Mouse (Mus musculus) heart, embryonic 16.5 days (tissue): ENCODE measurements around the gene Hoxb2. TPM values are rescaled to one million over a fixed set of nuclear protein-coding genes. Genes with fewer than 3 reads are reported as not detected.
A peak's percentile ranks its signal among the peaks of the same experiment; 100 is the strongest.

Experiments
- ATAC-seq: fragments of 200-750 bp; cut with Nextera tagmentation; replicated peaks from 2 replicates; pipeline ENCODE4 v1.8.0; 2017; ENCODE audit warnings: moderate number of reproducible peaks; ENCODE audit not compliant: insufficient read depth, low FRiP score; ENCODE audit errors: extremely low read depth
- H3K27ac ChIP-seq: fragments of 300-500 bp; sonication (generic); 2 replicates; pipeline ENCODE4 v1.5.1; 2014; ENCODE audit warnings: mild to moderate bottlenecking, low read length, control low read depth, moderate library complexity
- H3K27me3 ChIP-seq: fragments of 300-500 bp; sonication (generic); 2 replicates; pipeline ENCODE4 v1.6.1; 2014; ENCODE audit warnings: low read length, mixed read lengths; ENCODE audit not compliant: control insufficient read depth, insufficient read depth
- H3K36me3 ChIP-seq: fragments of 300-500 bp; sonication (generic); 2 replicates; pipeline ENCODE4 v1.6.1; 2014; ENCODE audit not compliant: control insufficient read depth, insufficient read depth
- H3K4me1 ChIP-seq: fragments of 300-500 bp; sonication (generic); 2 replicates; pipeline ENCODE4 v1.6.1; 2014; ENCODE audit warnings: low read length, mixed read lengths; ENCODE audit not compliant: control insufficient read depth, insufficient read depth
- H3K4me2 ChIP-seq: fragments of 300-500 bp; sonication (generic); 2 replicates; pipeline ENCODE4 v1.6.1; 2014; ENCODE audit warnings: low read depth, mild to moderate bottlenecking, control low read depth, low read length
- H3K4me3 ChIP-seq: fragments of 300-500 bp; sonication (generic); 2 replicates; pipeline ENCODE4 v1.5.1; 2014; ENCODE audit warnings: mild to moderate bottlenecking, control low read depth, low read length
- H3K9ac ChIP-seq: fragments of 300-500 bp; sonication (generic); 2 replicates; pipeline ENCODE4 v1.6.1; 2014; ENCODE audit warnings: low read length, control low read depth
- H3K9me3 ChIP-seq: fragments of 300-500 bp; sonication (generic); replicated peaks from 2 replicates; pipeline ENCODE4 v1.6.1; 2016; ENCODE audit warnings: low read length; ENCODE audit not compliant: control insufficient read depth
- WGBS: fragments of 180-500 bp; shearing (Covaris S2); extraction: QIAGEN DNeasy Blood & Tissue Kit; methylation state at CpG from one replicate; pipeline ENCODE4 v1.1.7; 2014; 5-methylcytosine and 5-hydroxymethylcytosine counted together
- polyA plus RNA-seq: library from polyadenylated mRNA; unstranded; fragments of >200 nt; fragmentation: Nextera tagmentation; extraction: Ambion mirVana; gene quantifications from 2 replicates; pipeline ENCODE4 v1.2.1, GENCODE M21; 2015

Gene Hoxb2
- polyA plus RNA-seq, 1 experiment from 2014 or later: 2.5 TPM

DNA sequence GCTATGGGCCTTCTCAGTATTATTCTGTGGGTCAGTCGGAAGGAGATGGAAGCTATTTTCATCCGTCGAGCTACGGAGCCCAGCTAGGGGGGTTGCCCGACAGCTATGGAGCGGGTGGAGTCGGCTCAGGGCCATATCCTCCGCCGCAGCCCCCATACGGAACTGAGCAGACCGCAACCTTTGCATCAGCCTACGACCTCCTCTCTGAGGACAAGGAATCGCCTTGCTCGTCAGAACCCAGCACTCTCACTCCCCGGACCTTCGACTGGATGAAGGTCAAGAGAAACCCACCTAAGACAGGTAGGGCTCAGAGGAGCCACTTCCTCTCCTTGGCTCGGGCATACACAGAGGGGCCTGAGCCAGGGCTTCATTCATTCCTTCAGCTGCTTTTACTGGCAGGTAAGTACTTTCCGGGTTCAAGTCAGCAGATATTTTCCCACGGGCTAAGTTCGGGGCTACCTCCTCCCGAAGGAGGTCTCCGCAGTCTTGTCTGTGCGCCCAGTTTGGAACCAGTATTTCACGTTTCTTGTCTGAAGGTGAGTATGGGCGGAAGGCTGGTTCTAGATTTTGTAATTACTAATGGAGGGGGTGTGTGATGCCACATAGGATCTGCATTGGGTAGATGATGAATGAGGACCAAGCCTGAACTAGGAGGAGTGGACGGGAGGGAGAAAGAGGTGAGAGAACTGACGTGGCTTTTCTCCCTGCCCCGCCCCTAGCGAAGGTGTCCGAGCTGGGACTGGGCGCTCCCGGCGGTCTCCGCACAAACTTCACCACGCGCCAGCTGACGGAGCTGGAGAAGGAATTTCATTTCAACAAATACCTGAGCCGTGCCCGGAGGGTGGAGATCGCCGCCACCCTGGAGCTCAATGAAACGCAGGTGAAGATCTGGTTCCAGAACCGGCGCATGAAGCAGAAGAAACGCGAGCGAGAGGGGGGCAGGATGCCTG lies 16.0 kb downstream of the Hoxb2 start:
- ATAC-seq: no peak
- Histone ChIP-seq H3K4me2 (peak overlapping the region; percentile 15), H3K27ac (no peak overlapping the region), H3K9me3 (no peaks in the 10 kb centered on the region), H3K27me3 (peaks cover 89% of the 10 kb centered on the region), H3K36me3 (no peaks in the 10 kb centered on the region), H3K4me3 (peak overlapping the region; percentile 29), H3K4me1 (no peaks in the 10 kb centered on the region), H3K9ac (no peak overlapping the region)
- 3% methylated on average over 47 of the region's 47 CpGs for WGBS

DNA sequence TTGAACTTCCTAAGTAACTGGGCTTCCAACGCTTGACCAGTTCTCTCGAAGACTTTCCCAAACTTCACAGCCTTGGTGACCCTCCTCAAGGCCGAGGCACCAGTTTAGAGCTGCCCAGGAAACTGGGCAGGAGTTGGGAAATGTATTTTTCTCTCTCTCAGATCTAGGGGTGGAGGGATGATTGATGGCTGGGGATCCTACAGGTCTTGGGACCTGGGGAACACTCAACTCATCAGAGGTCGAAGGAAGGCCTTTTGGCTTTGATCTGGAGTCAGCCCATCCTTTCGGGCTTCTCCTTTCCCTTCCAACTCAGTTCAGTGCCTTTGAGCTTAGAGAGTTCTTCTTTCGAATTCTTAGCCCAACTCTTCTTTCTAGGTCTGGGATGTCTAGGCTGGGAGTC lies 16.8 kb downstream of the Hoxb2 start:
- H3K4me2 ChIP-seq: no peak overlapping the region

DNA sequence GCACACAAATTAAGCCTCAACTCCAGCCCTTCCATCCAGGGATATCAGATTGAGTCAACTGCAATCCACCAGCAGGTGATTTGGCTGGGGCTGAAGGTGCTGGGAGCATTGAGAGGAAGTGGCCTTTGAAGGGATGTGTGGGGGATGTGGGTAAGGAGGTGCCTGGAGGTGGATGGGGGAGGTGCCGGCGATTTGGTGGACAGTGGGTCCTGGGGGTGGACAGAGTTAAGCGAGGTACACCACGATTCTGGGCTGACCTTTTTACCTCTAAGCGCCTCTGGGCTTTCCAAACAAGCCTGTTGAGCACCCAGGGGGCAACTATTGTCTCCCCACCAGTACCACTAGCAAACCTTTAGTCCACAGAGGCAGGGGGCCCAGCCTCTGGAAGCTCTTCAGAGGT lies 18.4 kb downstream of the Hoxb2 start:
- Histone ChIP-seq H3K27me3 (peaks cover 94% of the 10 kb centered on the region), H3K4me1 (no peaks in the 10 kb centered on the region), H3K36me3 (no peaks in the 10 kb centered on the region), H3K4me2 (no peak overlapping the region), H3K9me3 (no peaks in the 10 kb centered on the region), H3K9ac (no peak overlapping the region), H3K27ac (no peak overlapping the region), H3K4me3 (no peak overlapping the region)
- 15% methylated on average over 5 of the region's 5 CpGs for WGBS
- ATAC-seq: no peak

More for the DNA sequence above, 16.8 kb downstream of the Hoxb2 start:
- WGBS: 39% methylated on average over 6 of the region's 6 CpGs
- Histone ChIP-seq H3K9ac (no peak overlapping the region), H3K27me3 (peaks cover 88% of the 10 kb centered on the region), H3K27ac (no peak overlapping the region), H3K4me1 (no peaks in the 10 kb centered on the region), H3K9me3 (no peaks in the 10 kb centered on the region), H3K4me3 (no peak overlapping the region), H3K36me3 (no peaks in the 10 kb centered on the region)
- no peak for ATAC-seq

DNA sequence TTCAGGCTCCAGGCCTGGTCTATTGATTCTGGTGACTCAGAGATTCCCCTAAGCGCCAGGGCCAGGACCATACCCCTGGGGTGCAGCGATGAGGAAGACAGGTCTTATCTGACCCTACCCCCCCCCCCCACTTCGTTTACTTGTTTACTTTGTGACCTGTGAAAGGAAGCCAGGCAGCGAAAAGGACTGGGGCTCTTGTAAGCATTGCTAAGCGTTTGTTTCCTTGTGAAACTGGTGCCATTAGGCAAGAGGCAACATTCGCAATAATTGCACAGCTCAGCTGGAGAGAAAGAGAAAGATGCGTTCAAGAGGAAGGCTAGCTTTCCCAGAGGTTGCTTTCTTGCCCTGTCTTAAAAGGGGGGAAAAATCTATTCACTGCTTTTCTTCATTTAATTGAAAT lies 18.8 kb downstream of the Hoxb2 start:
- no peak overlapping the region for H3K9ac ChIP-seq
- no peaks in the 10 kb centered on the region for H3K36me3 ChIP-seq
- peaks cover 94% of the 10 kb centered on the region for H3K27me3 ChIP-seq
- H3K4me2 ChIP-seq: no peak overlapping the region
- WGBS: 44% methylated on average over 7 of the region's 7 CpGs
- H3K4me1 ChIP-seq: no peaks in the 10 kb centered on the region
- no peak overlapping the region for H3K4me3 ChIP-seq
- H3K27ac ChIP-seq: no peak overlapping the region
- no peak for ATAC-seq
- no peaks in the 10 kb centered on the region for H3K9me3 ChIP-seq

DNA sequence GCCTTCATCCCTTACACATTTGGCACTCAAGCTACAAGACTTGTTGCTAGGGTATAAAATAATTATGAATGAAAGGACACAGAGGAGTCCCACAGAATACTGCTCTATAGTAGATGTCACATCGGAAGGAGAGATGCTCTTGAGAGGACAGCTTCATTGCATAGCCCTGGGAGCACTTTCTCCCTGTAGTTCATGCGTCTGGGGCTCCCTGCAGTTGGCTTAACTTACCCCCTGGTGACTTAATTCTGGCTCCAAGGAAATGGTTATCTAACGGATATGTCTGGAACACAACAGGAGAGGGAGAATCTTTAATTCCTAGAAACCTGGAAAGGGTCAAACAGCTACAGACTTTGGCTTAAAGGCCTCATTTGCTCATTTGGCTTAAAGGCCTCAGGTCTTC lies 21.4 kb downstream of the Hoxb2 start:
- Histone ChIP-seq H3K9me3 (no peaks in the 10 kb centered on the region), H3K4me3 (no peak overlapping the region), H3K27ac (no peak overlapping the region), H3K4me2 (no peak overlapping the region), H3K9ac (no peak overlapping the region), H3K4me1 (no peaks in the 10 kb centered on the region), H3K36me3 (no peaks in the 10 kb centered on the region), H3K27me3 (peaks cover 91% of the 10 kb centered on the region)
- ATAC-seq: no peak
- 37% methylated on average over 3 of the region's 3 CpGs for WGBS

DNA sequence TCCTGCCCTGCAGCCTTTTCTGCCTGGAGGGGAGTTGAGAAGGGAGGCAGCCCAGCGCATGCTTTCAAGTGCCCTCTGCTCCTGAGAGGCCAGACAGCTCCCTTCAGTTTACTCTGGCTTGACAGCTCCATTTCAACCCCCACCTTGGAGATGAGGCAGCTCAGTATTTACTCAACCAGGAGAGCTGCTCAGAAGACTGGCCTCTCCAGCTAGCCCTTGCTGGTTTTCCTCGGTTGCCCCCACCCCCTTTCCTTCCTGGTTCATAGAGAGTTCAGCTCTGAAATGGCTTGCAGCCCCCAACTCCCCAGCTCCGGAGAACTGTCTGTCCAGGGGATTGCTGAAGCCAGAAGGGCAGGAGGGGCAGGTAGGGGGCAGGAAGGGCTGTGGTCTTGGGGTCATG lies 22.2 kb downstream of the Hoxb2 start:
- no peaks in the 10 kb centered on the region for H3K36me3 ChIP-seq
- no peaks in the 10 kb centered on the region for H3K4me1 ChIP-seq
- no peak overlapping the region for H3K4me2 ChIP-seq
- H3K4me3 ChIP-seq: no peak overlapping the region
- 19% methylated on average over 3 of the region's 3 CpGs for WGBS
- no peak overlapping the region for H3K27ac ChIP-seq
- H3K9me3 ChIP-seq: no peaks in the 10 kb centered on the region
- no peak for ATAC-seq
- peaks cover 88% of the 10 kb centered on the region for H3K27me3 ChIP-seq
- no peak overlapping the region for H3K9ac ChIP-seq

DNA sequence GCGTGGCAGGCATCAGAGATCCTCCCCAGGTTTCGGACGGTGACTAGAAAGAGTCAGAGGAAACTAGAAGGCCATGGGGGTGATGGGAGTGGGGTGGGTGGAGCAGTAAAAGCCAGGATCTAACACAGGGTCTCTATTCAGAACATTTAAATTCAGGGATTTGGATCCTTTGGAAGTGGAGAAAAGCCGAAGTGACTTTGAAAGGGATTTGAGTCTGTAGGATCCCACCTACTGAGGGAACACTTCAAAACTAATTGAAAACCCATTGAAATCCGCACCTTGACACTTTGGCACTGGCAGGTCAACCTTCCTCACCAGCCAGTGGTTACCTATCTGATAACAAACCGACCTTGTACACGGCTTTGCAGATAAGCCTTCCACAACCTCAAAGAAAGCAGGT lies 24.5 kb downstream of the Hoxb2 start:
- H3K9ac ChIP-seq: no peak overlapping the region
- peaks cover 67% of the 10 kb centered on the region for H3K27me3 ChIP-seq
- H3K4me3 ChIP-seq: no peak overlapping the region
- no peak for ATAC-seq
- 33% methylated on average over 7 of the region's 7 CpGs for WGBS
- H3K4me2 ChIP-seq: no peak overlapping the region
- H3K27ac ChIP-seq: no peak overlapping the region
- no peaks in the 10 kb centered on the region for H3K36me3 ChIP-seq
- no peaks in the 10 kb centered on the region for H3K9me3 ChIP-seq
- H3K4me1 ChIP-seq: no peaks in the 10 kb centered on the region

DNA sequence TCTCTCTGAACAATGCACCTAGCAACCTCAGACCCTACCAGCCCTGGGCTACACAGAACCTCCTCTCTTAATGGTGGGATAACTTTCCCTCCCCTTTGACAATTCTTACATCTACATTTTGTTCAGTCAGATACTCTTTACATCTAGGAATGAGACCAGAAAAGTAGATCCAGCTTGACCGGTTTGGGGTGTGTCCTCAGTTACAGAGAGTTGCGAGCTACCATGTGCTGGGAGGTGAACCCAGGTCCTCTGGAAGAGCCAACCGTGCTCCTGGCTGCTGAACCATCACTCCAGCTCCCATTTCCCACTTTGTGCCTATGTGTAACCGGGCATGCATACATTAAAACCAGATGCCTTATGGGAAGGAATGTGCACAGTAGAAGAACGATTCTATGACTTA lies 33.1 kb downstream of the Hoxb2 start:
- no peaks in the 10 kb centered on the region for H3K9me3 ChIP-seq
- no peaks in the 10 kb centered on the region for H3K36me3 ChIP-seq
- H3K27ac ChIP-seq: no peak overlapping the region
- 69% methylated on average over 5 of the region's 5 CpGs for WGBS
- no peak for ATAC-seq
- H3K4me3 ChIP-seq: no peak overlapping the region
- no peaks in the 10 kb centered on the region for H3K4me1 ChIP-seq
- H3K9ac ChIP-seq: no peak overlapping the region
- peaks cover 49% of the 10 kb centered on the region for H3K27me3 ChIP-seq
- no peak overlapping the region for H3K4me2 ChIP-seq

DNA sequence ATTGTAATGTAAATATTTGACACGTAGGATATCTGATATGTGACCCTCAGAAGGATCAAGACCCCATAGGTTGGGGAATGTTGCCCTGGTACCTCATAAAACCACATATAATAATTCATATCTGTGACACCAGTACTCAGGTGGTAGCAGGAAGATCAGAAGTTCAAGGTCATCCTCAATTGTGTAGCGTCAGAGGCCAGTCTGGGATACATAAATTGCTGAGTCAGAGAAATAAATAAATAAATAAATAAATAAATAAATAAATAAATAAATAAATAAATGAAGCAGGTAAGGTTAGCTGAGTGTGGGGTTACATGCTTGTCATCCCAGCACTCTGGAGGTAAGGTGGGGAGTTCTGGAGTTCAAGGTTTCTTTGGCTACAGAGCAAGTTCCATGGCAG lies 37.3 kb downstream of the Hoxb2 start:
- no peak for ATAC-seq
- Histone ChIP-seq H3K4me1 (no peaks in the 10 kb centered on the region), H3K4me3 (no peak overlapping the region), H3K9ac (no peak overlapping the region), H3K4me2 (no peak overlapping the region), H3K36me3 (no peaks in the 10 kb centered on the region), H3K9me3 (no peaks in the 10 kb centered on the region), H3K27ac (no peak overlapping the region), H3K27me3 (peaks cover 43% of the 10 kb centered on the region)
- 85% methylated on average over 2 of the region's 2 CpGs for WGBS
